Mouse (Mus musculus): ENCODE results near the gene Nrg3.
"Not testable (repeated sequence)": the region's sequence is repeated elsewhere in the genome, so short reads cannot be mapped to it uniquely, and the experiment has no call there.

Gene Nrg3

GRCm38 (mm10) chr14:38594297-38594696 lies 878.6 kb downstream of the Nrg3 start:
- no peak for DNase-seq

GRCm38 (mm10) chr14:38576796-38577195 lies 896.1 kb downstream of the Nrg3 start:
- no peak for DNase-seq

GRCm38 (mm10) chr14:38568184-38568583 lies 904.7 kb downstream of the Nrg3 start:
- DNase-seq: no peak

- no peak for DNase-seq
Observed at GRCm38 (mm10) chr14:38566182-38566581, 906.7 kb downstream of the Nrg3 start.

- no peak for DNase-seq
Observed at GRCm38 (mm10) chr14:38554636-38555035, 918.3 kb downstream of the Nrg3 start.

GRCm38 (mm10) chr14:38547257-38547656 lies 925.6 kb downstream of the Nrg3 start:
- DNase-seq: no peak

- DNase-seq: no peak
Observed at GRCm38 (mm10) chr14:38535181-38535580, 937.7 kb downstream of the Nrg3 start.

- no peak for DNase-seq
Observed at GRCm38 (mm10) chr14:38533495-38533894, 939.4 kb downstream of the Nrg3 start.

GRCm38 (mm10) chr14:38516232-38516631 lies 956.7 kb downstream of the Nrg3 start:
- no peak for DNase-seq

GRCm38 (mm10) chr14:38509016-38509415 lies 963.9 kb downstream of the Nrg3 start:
- no peak for DNase-seq

GRCm38 (mm10) chr14:38494970-38495369 lies 977.9 kb downstream of the Nrg3 start:
- DNase-seq: no peak

GRCm38 (mm10) chr14:38447086-38447485 lies 1025.8 kb downstream of the Nrg3 start:
- DNase-seq: no peak

GRCm38 (mm10) chr14:38444788-38445187 lies 1028.1 kb downstream of the Nrg3 start:
- no peak for DNase-seq

- no peak for DNase-seq
Observed at GRCm38 (mm10) chr14:38433793-38434589, 1038.9 kb downstream of the Nrg3 start.

GRCm38 (mm10) chr14:38374660-38375059 lies 1098.2 kb downstream of the Nrg3 start:
- DNase-seq: no peak

- DNase-seq: no peak
Observed at GRCm38 (mm10) chr14:38340967-38341366, 1131.9 kb downstream of the Nrg3 start.

GRCm38 (mm10) chr14:38322841-38323240 lies 1150.0 kb downstream of the Nrg3 start:
- DNase-seq: not testable (repeated sequence)

- no peak for DNase-seq
Observed at GRCm38 (mm10) chr14:38320619-38321340, 1152.1 kb downstream of the Nrg3 start.
